Mouse (Mus musculus) forebrain, embryonic 11.5 days (tissue): Measurements from ENCODE around the gene Anxa11. TPM values are rescaled to one million over a fixed set of nuclear protein-coding genes. Genes with fewer than 3 reads are reported as not detected.

Source experiments
- ATAC-seq: fragments of 200-750 bp; cut with Nextera tagmentation; replicated peaks from 2 replicates; pipeline ENCODE4 v1.8.0; 2017; ENCODE audit warnings: moderate TSS enrichment; ENCODE audit not compliant: low FRiP score
- DNase-seq: peaks from one replicate; pipeline ENCODE4 v3.0.0-alpha.2; 2017; ENCODE audit warnings: low spot score
- H3K27ac ChIP-seq: fragments of 300-500 bp; sonication (generic); 2 replicates; pipeline ENCODE4 v1.5.1; 2014; ENCODE audit warnings: low read depth, low read length
- H3K27me3 ChIP-seq: fragments of 300-500 bp; sonication (generic); 2 replicates; pipeline ENCODE4 v1.6.1; 2014; ENCODE audit warnings: mild to moderate bottlenecking, low read length, mixed read lengths; ENCODE audit not compliant: control insufficient read depth, insufficient read depth
- H3K36me3 ChIP-seq: fragments of 300-500 bp; sonication (generic); 2 replicates; pipeline ENCODE4 v1.6.1; 2014; ENCODE audit warnings: mild to moderate bottlenecking, low read length, moderate library complexity, mixed read lengths; ENCODE audit not compliant: control insufficient read depth, insufficient read depth
- H3K4me1 ChIP-seq: fragments of 300-500 bp; sonication (generic); replicated peaks from 2 replicates; pipeline ENCODE4 v1.6.1; 2014; ENCODE audit warnings: low read length, mixed read lengths; ENCODE audit not compliant: control insufficient read depth, insufficient read depth
- H3K4me2 ChIP-seq: fragments of 300-500 bp; sonication (generic); 2 replicates; pipeline ENCODE4 v1.6.1; 2014; ENCODE audit warnings: low read depth, mild to moderate bottlenecking, low read length, moderate library complexity, mixed read lengths; ENCODE audit not compliant: severe bottlenecking
- H3K4me3 ChIP-seq: fragments of 300-500 bp; sonication (generic); 2 replicates; pipeline ENCODE4 v1.5.1; 2014; ENCODE audit warnings: low read depth, low read length
- H3K9ac ChIP-seq: fragments of 300-500 bp; sonication (generic); 2 replicates; pipeline ENCODE4 v1.6.1; 2014; ENCODE audit warnings: low read length
- H3K9me3 ChIP-seq: fragments of 300-500 bp; sonication (generic); 2 replicates; pipeline ENCODE4 v1.6.1; 2016; ENCODE audit warnings: low read length, mixed read lengths; ENCODE audit not compliant: control insufficient read depth
- WGBS: fragments of 180-500 bp; shearing (Covaris S2); extraction: QIAGEN DNeasy Blood & Tissue Kit; methylation state at CpG from one replicate; pipeline ENCODE4 v1.1.7; 2014; 5-methylcytosine and 5-hydroxymethylcytosine counted together
- polyA plus RNA-seq: library from polyadenylated mRNA; unstranded; fragments of >200 nt; fragmentation: Nextera tagmentation; extraction: Ambion mirVana; gene quantifications from 2 replicates; pipeline ENCODE4 v1.2.1, GENCODE M21; 2014

Gene Anxa11
- polyA plus RNA-seq, 1 experiment from 2014 or later, result 3.6 TPM

DNA sequence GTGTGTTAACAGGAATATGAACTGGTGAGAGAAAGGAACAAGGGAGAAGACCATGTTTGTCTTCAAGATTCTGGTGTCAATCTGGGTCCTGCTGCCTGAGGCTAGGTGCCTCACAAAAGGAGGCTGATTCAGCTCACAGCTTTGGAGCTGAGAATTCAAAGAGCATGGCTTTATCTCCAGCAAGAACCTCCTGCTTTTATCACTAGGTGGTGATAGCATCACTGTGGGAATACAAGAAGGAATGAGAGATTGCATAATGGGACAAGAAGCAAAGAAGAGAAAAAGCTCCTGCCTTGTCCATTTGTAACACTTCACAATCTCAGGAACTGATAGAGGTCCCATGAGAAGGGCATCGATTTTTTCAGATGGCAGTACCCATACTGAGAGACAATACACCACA lies 10.6 kb upstream of the Anxa11 start:
- no peak for DNase-seq
- peaks cover 2% of the 10 kb centered on the region; the same call in 1 of the 2 replicates for H3K27me3 ChIP-seq
- 59% methylated on average over 1 of the region's 1 CpGs for WGBS
- no peak overlapping the region for H3K9ac ChIP-seq
- ATAC-seq, result no peak
- H3K36me3 ChIP-seq, result no peaks in the 10 kb centered on the region
- no peak overlapping the region for H3K27ac ChIP-seq
- H3K4me1 ChIP-seq, result no peaks in the 10 kb centered on the region
- no peak overlapping the region for H3K4me2 ChIP-seq
- H3K9me3 ChIP-seq, result no peaks in the 10 kb centered on the region
- no peak overlapping the region for H3K4me3 ChIP-seq

- no peak overlapping the region for H3K4me3 ChIP-seq
- no peak overlapping the region for H3K9ac ChIP-seq
- H3K27me3 ChIP-seq, result peaks cover 2% of the 10 kb centered on the region; the same call in 1 of the 2 replicates
- H3K4me2 ChIP-seq, result no peak overlapping the region
- ATAC-seq (0 out of 2 replicates have a peak, but pooled peaks have one; percentile 56), DNase-seq (peak; percentile 84)
- no peaks in the 10 kb centered on the region for H3K36me3 ChIP-seq
- H3K27ac ChIP-seq, result no peak overlapping the region
- no peaks in the 10 kb centered on the region for H3K4me1 ChIP-seq
- no peaks in the 10 kb centered on the region for H3K9me3 ChIP-seq
- 13% methylated on average over 14 of the region's 14 CpGs for WGBS
Observed at GRCm38 (mm10) chr14:25832301-25832700, 9.7 kb upstream of the Anxa11 start.

- Histone ChIP-seq H3K27ac (no peak overlapping the region), H3K4me2 (no peak overlapping the region), H3K4me3 (no peak overlapping the region), H3K9me3 (no peaks in the 10 kb centered on the region), H3K36me3 (no peaks in the 10 kb centered on the region), H3K9ac (no peak overlapping the region), H3K27me3 (peaks cover 18% of the 10 kb centered on the region), H3K4me1 (0 out of 2 replicates have a peak, but pooled peaks cover 4% of the 10 kb centered on the region)
- 70% methylated on average over 8 of the region's 8 CpGs for whole genome bisulfite sequencing
- ATAC-seq (no peak), DNase-seq (no peak)
Observed at GRCm38 (mm10) chr14:25838411-25838810, 3.5 kb upstream of the Anxa11 start.

- Histone ChIP-seq H3K27ac (no peak overlapping the region), H3K9ac (no peak overlapping the region), H3K4me2 (no peak overlapping the region), H3K36me3 (no peaks in the 10 kb centered on the region), H3K27me3 (peaks cover 18% of the 10 kb centered on the region), H3K4me3 (no peak overlapping the region), H3K9me3 (no peaks in the 10 kb centered on the region), H3K4me1 (0 out of 2 replicates have a peak, but pooled peaks cover 4% of the 10 kb centered on the region)
- ATAC-seq (no peak), DNase-seq (no peak)
- 72% methylated on average over 7 of the region's 7 CpGs for WGBS
Observed at GRCm38 (mm10) chr14:25839791-25840190, 2.2 kb upstream of the Anxa11 start.

DNA sequence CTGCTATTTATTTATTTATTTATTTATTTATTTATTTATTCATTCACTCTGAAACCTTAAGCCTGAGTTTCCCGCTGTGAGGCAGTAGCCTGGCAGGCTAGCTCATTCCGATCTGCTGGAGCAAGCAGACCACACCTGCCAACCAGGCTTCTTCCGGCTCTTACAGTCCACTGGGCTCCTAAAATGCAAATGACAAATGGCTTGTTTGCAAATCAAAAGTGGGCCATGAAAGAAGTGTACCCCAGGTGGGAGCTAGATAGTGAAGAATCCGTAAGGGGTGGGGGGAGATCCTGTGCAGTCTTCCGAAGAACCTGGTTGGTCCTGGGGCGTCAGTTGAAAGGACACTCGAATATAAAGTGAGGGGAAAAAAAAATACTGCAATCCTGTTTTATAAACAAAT lies 995 bp upstream of the Anxa11 start:
- Histone ChIP-seq H3K4me3 (no peak overlapping the region), H3K36me3 (no peaks in the 10 kb centered on the region), H3K27me3 (peaks cover 18% of the 10 kb centered on the region), H3K4me1 (0 out of 2 replicates have a peak, but pooled peaks cover 4% of the 10 kb centered on the region), H3K27ac (no peak overlapping the region), H3K4me2 (no peak overlapping the region), H3K9me3 (no peaks in the 10 kb centered on the region), H3K9ac (no peak overlapping the region)
- 11% methylated on average over 7 of the region's 7 CpGs for WGBS
- DNase-seq (no peak), ATAC-seq (no peak)

DNA sequence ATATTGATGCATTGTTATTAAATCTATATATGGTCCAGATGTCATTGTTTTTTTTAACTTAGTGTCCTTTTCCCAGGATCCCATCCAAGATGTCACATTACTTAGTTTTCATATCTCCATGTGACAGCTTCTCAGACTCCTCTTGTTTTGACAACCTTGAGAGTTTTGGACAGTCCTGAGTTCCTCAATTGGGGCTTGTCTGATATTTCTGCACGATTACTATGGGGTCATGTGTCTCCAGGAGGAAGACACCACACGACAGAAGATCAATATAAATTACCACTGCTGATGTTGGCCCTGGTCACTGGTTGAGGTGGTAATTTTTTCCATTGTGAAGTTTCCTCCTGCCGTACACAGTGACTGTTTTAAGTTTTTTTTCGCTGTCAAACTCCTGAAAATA lies 377 bp upstream of the Anxa11 start:
- no peak for DNase-seq

DNA sequence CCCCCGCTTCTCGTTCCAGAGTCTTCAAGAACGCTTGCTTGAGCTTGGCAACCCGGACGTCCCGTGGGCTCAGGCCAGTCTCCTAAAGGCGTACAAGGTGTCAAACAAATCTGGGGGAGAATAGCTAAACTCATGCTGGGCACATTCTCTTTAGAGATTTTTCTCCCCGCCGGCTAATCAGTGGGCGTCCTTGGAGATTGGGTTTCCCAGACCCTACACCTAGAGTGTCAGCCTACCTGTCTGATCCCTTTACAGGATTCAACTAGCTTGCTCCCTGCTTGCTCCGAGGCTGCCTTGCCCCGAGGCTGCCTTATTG lies 690 bp downstream of the Anxa11 start:
- H3K36me3 ChIP-seq, result no peaks in the 10 kb centered on the region
- peak overlapping the region; percentile 95 for H3K4me2 ChIP-seq
- ATAC-seq (no peak), DNase-seq (peak; percentile 58)
- no peak overlapping the region for H3K27ac ChIP-seq
- WGBS, result under 1% methylated on average over 12 of the region's 12 CpGs
- H3K4me3 ChIP-seq, result peak overlapping the region; percentile 52
- no peaks in the 10 kb centered on the region for H3K9me3 ChIP-seq
- H3K4me1 ChIP-seq, result 0 out of 2 replicates have a peak, but pooled peaks cover 4% of the 10 kb centered on the region
- H3K9ac ChIP-seq, result no peak overlapping the region
- H3K27me3 ChIP-seq, result peaks cover 18% of the 10 kb centered on the region

More for the DNA sequence above, 377 bp upstream of the Anxa11 start:
- Histone ChIP-seq H3K27ac (no peak overlapping the region), H3K9me3 (no peaks in the 10 kb centered on the region), H3K4me3 (peak overlapping the region; percentile 52), H3K36me3 (no peaks in the 10 kb centered on the region), H3K4me1 (0 out of 2 replicates have a peak, but pooled peaks cover 4% of the 10 kb centered on the region), H3K9ac (no peak overlapping the region), H3K27me3 (peaks cover 18% of the 10 kb centered on the region), H3K4me2 (peak overlapping the region; percentile 95; the same call in 1 of the 2 replicates)
- 2% methylated on average over 4 of the region's 4 CpGs for WGBS
- 0 out of 2 replicates have a peak, but pooled peaks have one; percentile 15 for ATAC-seq

DNA sequence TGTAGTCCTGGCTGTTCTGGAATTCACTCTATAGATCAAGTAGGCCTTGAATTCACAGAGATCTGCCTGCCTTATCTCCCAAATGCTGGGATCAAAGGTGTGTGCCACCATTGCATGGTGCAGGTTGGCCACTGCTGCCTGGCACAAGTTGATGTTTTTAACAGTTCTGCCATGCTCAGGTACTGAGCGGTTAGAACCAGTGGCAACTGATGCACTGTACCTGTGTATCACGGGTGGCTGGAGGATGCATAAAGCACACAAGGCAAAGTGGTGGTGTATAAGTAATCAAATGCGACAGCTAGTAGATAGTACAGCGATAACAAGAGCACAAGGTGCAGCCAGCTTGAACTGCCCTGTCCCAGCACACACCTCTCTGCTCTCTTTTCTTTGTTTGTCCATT lies 2.4 kb downstream of the Anxa11 start:
- DNase-seq, result no peak
- no peak overlapping the region for H3K4me3 ChIP-seq
- H3K27me3 ChIP-seq, result peaks cover 18% of the 10 kb centered on the region
- H3K9me3 ChIP-seq, result no peaks in the 10 kb centered on the region
- ATAC-seq, result no peak
- no peaks in the 10 kb centered on the region for H3K36me3 ChIP-seq
- 0 out of 2 replicates have a peak, but pooled peaks cover 4% of the 10 kb centered on the region for H3K4me1 ChIP-seq
- H3K9ac ChIP-seq, result no peak overlapping the region
- H3K4me2 ChIP-seq, result no peak overlapping the region
- 93% methylated on average over 4 of the region's 4 CpGs for WGBS
- H3K27ac ChIP-seq, result no peak overlapping the region

DNA sequence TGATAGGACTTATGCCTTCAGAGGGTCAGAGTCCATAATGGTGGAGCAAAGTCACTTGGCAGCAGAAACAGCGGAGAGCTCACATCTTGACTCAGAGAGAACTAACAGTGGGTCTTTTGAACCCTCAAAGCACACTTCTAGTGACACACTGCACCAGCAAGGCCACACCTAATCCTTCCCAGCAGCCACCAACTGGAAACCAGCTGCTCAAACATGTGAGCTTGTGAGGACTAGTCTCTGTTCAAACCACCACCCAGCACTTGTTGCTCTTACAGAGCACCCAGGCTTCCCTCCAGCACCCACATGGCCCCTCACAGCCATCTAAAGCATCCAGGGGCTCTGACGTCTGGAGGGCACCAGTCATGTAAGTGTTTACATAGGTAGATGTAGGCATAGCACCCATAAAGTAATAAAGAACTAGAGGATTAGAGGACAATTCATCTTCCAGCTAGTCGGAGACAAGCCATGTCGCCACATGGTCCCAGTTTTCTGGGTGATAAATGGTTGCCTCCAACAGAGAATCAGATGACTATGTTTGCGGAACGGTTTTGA lies 4.0 kb downstream of the Anxa11 start:
- Histone ChIP-seq H3K27me3 (peaks cover 17% of the 10 kb centered on the region), H3K27ac (no peak overlapping the region), H3K36me3 (no peaks in the 10 kb centered on the region), H3K9me3 (no peaks in the 10 kb centered on the region), H3K9ac (no peak overlapping the region), H3K4me1 (0 out of 2 replicates have a peak, but pooled peaks cover 4% of the 10 kb centered on the region), H3K4me2 (no peak overlapping the region), H3K4me3 (no peak overlapping the region)
- DNase-seq (no peak), ATAC-seq (no peak)
- 94% methylated on average over 6 of the region's 6 CpGs for WGBS
